Mouse (Mus musculus) lung, postnatal 4 days (tissue): ENCODE results near the gene Tfap2b.

Source experiments
- DNase-seq, 2 experiments: peaks; one replicate each; pipeline ENCODE4 v3.0.0; 2021

The Tfap2b gene

GRCm38 (mm10) chr1:19208641-19209358 lies at the start of gene Tfap2b:
Gene Tfap2b (plus strand): TSS chr1:19208914.
- DNase-seq: no peak

GRCm38 (mm10) chr1:19178742-19179397 lies 29.8 kb upstream of the Tfap2b start:
- no peak for DNase-seq

DNA sequence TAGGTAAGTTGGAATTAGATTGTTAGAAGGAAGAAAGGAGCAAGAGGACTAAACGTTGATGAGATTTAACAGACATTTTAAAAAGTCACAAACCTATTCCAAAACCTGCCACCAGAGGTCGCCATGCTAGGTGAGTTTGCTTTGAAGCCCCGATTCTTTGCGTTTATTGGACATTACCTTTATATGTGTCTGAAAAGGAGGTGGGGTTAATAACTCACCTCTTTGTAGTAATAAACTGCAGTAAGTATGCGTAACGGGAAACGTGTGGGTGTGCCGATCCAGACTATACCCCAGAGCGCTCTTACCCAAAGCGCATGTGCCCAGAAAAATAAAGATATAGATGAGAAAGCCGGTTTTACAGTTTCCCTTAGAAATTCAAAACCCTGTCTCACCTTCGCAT lies 3.1 kb upstream of the Tfap2b start:
- peak in 1 of 2 experiments; percentile 13 for DNase-seq

DNA sequence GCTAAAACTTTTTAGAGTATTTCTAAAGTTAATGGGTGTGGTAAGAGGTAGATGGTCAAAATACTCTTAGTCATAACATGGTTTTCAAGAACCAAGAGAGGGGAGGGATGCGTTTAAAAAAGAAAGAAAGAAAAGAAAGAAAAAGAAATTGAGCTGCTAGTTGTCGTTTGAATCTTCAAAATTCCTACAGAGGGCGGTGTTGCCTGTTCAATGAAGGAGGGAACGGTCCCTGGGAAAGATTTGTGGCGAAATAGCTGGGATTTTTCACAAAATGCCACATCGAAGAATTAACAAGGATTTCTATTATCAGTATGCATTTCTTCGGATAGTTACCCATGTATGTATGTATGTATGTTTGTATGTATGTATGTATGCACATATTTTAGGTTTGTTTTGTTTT lies 2.5 kb upstream of the Tfap2b start:
- no peak for DNase-seq

DNA sequence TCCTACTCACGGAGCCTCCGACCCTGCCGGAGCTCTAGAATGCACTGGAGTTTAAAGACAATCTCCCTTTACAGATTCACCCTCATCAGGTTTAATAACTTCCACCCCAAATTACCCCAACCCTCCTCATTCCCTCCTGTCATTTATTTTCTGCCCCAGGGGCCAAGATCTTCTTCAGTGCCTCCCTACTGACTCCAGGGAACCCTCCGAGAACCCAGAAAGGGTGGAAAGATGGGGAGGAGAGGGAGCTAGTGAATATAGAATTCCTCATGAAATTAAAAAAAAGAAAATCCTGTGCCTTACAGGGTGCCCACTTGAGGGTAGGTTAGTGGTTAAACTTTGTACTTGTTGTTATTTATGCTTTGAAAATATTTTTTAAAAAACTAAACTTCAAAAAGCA lies 1.1 kb upstream of the Tfap2b start:
- DNase-seq: no peak

- no peak for DNase-seq
These were observed 638 bp downstream of the Tfap2b start for GRCm38 (mm10) chr1:19209359-19209745.

DNA sequence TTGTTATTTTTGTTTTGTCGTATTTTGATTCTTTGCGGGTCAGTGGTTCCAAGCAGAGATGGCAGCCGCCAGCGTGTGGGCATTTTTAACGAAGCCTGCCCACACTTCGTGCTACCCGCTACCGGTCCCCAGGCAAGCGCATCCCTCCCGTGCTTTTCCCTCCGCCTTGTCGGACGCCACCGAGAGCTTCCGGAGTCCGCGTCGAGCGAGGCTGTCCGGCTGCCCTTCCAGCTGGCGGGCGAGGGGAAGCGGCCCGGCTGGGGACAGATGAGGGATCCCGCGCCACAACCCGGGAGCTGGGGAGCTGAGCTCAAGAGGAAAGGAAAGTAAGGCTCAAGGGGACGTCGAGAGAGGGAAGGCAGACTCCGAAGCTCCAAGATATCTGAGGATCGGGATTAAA lies 1.1 kb downstream of the Tfap2b start:
- DNase-seq: peak in 1 of 2 experiments; percentile 29

GRCm38 (mm10) chr1:19210215-19211032 lies 1.7 kb downstream of the Tfap2b start:
- DNase-seq: no peak

DNA sequence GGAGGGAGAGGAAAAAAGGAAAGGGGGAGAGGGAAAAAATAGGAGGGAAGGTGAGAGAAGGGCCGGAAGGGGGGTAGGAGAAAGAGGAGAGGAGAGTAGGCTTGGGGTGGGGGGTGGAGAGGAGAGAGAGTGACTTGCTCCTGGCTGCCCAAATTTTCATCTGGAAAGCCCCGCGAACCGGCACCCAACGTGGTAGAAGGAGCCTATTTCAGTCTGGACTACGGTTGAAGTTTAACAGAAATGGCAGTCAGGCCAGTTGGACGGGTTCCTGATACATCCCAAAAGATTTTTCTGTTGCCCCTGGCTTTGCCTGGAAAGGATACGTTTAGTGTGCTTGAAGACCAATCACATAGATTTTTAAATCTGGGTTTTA lies 2.3 kb downstream of the Tfap2b start:
- DNase-seq: no peak

- no peak for DNase-seq
These were observed 2.9 kb downstream of the Tfap2b start for GRCm38 (mm10) chr1:19211546-19212154.

DNA sequence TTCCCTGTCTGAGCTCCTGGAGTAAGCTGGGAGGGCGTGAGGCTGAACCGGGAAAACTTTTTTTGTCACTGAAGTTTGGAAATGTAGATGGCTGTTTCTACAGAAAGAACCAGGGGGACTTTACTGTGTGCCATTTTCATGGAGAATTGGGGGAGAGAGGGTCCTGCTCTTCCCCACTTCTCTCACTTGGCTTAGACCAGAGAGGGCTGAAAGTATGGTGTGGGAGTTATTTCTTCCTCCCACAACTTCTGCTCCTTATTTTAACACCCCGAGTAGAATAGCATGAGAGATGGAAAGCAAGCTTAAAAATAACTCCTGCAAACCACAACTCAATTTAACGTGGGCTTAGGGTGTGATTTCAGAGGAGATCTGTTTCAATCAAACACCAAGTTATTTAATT lies 4.0 kb downstream of the Tfap2b start:
- DNase-seq: no peak

GRCm38 (mm10) chr1:19213171-19213570 lies 4.5 kb downstream of the Tfap2b start:
- DNase-seq: no peak

- no peak for DNase-seq
These were observed 5.2 kb downstream of the Tfap2b start for GRCm38 (mm10) chr1:19213851-19214395.

DNA sequence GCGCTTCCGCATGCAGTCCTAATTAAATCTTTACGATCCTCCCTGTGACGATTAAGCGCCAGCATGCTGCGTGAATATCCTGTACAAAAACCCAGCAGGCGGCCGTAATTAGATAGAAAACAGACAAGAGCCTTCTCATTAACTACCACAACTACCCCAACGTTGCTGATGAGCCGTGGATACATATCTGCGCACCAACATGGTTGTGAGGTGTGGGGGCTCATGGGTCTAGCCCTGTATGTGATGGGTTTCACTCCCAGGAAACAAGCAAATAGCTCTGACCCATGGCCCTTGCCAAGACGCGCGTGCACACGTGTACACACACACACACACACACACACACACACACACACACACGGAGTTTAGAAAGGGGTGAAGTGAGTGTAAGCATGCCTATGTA lies 8.7 kb downstream of the Tfap2b start:
- no peak for DNase-seq

DNA sequence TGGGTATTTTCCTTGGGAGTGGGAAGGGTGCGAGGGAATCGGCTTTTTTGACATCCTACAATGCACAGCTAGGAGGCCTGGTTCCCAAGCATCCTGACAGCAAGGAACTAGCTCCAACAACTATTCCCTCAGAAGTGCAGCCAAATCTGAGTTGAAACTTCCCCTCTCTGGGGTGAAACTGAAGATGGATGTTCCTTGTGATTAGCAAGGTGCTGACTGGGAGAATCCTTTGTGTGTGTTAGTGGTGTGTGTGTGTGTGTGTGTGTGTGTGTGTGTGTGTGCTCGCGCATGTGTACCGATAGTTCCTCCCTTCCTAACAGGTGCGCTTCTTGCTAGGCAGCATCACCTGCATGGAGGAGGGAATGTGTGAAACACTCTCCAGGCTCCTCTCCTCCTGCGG lies 9.5 kb downstream of the Tfap2b start:
- no peak for DNase-seq

GRCm38 (mm10) chr1:19219381-19219780 lies 10.7 kb downstream of the Tfap2b start:
- DNase-seq: no peak

DNA sequence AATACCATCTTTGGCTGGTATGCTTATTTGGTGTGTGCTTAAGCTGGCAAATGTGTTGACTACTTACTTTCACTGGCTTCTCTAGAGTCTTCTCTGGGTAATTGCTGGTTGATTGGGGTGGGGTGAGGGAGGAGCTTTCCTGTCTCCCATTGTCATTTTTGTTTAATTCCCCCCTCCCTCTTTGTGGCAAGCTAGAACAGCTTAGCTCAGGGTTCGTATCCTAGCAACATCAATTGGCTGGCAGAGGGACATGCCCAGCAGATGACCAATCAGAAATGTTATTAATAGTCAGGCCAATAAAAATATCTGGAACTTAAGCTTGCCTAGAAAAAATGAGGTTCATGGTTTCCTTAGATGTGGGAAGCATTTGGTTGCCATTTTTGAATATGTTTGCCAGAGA lies 11.8 kb downstream of the Tfap2b start:
- DNase-seq: no peak

- DNase-seq: no peak
These were observed 12.9 kb downstream of the Tfap2b start for GRCm38 (mm10) chr1:19221601-19222000.

DNA sequence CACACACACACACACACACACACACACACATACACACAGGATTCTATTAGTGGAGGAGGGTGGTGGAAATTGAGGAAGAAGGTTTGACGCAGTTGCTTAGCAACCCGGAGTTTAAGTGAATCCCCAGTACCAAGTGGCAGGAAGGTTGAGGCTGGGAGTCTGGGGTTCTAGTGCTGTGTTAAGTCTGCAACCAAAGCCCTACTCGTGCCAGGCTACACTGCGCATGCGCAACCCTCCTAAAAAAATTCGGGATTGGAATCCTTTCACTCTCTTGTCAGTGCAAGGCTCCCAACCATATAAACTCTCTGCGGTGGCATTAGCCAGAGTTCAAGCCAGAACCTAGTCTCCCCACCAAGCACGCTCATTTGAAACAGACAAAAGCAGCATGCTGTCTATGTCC lies 18.0 kb downstream of the Tfap2b start:
- no peak for DNase-seq

DNA sequence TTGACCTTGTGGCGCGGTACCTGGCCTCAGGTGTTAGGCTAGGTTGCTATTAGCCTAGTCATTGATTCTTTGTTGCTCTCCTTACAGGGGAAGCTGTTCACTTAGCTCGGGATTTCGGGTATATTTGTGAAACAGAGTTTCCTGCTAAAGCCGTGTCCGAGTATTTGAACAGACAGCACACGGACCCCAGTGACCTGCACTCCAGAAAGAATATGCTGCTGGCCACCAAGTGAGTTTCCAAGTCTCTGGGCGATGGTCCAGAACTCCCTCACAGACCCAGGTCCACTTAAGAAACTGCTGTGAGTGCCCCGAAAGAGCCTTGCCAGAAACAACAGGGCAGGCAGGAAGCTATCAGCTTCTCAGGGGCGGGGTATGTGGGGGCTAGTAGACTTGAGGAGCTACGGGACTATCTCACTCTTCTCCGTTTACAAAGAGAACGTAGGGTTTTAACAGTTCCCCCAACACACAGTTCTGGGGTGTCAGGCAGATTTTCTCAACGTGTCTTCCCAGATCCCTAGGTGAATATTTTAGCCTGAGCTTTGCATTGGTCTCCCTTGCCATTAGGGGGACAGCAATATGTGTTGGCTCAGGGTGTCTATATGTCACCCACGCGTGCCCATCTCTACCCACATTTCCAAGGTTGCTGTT lies 22.3 kb downstream of the Tfap2b start:
- no peak for DNase-seq

- no peak for DNase-seq
These were observed 22.9 kb downstream of the Tfap2b start for GRCm38 (mm10) chr1:19231574-19232080.

DNA sequence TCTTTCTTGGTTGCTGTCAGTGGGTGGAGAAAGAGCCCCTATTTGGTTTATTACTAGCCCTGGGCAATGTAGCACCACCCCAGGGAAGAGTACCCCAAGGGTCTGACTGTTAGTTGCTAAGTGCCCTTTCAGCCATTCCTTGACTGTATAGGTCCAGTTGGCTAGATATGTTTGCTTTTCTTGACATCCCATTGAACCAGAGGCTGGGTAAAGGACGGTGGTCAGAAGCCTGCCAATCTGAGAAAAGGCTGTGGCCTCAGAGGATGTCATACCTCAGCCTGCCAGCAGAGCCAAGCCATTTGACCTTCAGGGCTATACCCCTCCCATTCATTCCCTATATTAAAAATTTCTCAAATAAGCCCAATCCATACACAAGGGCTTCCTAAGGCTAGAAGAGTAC lies 24.0 kb downstream of the Tfap2b start:
- DNase-seq: no peak
